Mouse (Mus musculus): Measurements from ENCODE around the gene Zmynd8. TPM values are rescaled to one million over a fixed set of nuclear protein-coding genes. Genes with fewer than 3 reads are reported as not detected.

Zmynd8 gene
- total and polyA plus RNA-seq, 2 experiments from 2014 or later, result 35.3 to 48.1 TPM

DNA sequence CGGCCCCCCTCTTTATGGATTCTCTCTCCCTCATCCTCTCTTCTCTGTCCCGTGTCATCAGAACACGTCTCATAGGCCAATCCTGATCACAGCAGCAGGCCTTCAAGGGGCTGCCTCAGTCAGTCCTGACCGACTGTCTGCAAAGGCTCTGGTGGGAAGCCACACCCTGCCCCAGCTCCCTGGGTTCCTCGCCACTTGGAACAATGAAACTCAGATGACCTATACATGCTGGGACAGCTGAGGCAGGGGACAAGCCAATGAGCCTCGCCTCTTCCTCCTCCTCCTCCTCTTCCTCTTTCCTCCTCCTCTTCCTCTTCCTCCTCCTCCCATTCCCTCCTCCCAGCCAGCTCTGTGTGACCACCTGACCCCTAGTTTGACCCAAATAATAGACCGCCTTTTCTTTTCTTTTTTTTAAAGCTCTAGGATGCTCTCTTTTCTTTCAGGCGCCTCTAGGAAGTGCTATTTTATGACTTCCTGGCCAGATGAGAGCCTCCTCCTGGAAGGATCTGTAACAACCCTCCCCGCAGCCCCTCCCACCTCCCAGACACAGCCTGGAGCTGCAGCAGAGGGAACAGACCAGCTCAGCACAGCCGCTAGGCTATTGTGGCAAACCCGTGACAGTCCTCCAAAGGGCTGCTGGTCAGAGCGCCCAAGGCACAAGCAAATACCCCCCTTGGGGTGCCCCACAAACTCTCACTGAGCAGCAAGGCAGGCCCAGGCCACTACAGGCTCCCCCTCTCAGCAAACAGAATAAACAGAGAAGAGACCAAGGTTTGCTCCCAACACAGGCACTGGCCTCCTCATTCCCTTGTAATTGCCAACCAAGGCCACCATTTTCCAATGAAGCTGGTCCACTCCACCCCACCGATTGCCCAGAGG, 24.1 kb downstream of the Zmynd8 start:
- H3K36me3 ChIP-seq (replicated peaks; ENCODE audit: control insufficient read depth, insufficient read depth, low read length), result peaks cover 27% of the 10 kb centered on the region; the same call in 1 of the 2 replicates
- peak; percentile 83 for ATAC-seq (ENCODE audit: insufficient read depth, low read depth)
- peaks cover 65% of the 10 kb centered on the region for H3K4me1 ChIP-seq (ENCODE audit: control insufficient read depth, insufficient read depth)
- 37% methylated on average over 13 of the region's 13 CpGs for WGBS
- H3K4me2 ChIP-seq (ENCODE audit: low read depth, low read length), result peak overlapping the region; percentile 10; the same call in 1 of the 2 replicates
- no peak overlapping the region for H3K4me3 ChIP-seq (ENCODE audit: low read depth, low read length)
- DNase-seq (ENCODE audit: low spot score), result peak; percentile 84
- peak overlapping the region; percentile 37 for H3K9ac ChIP-seq (replicated peaks; ENCODE audit: low read depth, low read length)
- TF ChIP-seq EP300 (IDR thresholded peaks at IDR 0.05; ENCODE audit: low read depth), result peak; percentile 20; the same call in 1 of the 2 replicates
- peak; percentile 32 for TF ChIP-seq CTCF (IDR thresholded peaks at IDR 0.05; ENCODE audit: low read depth)
- H3K27me3 ChIP-seq (ENCODE audit: control insufficient read depth, insufficient read depth, low read length), result no peaks in the 10 kb centered on the region
- peak overlapping the region; percentile 84 for H3K27ac ChIP-seq (ENCODE audit: low read depth)
- H3K9me3 ChIP-seq (replicated peaks; ENCODE audit: control insufficient read depth, low read length), result no peaks in the 10 kb centered on the region

- H3K4me1 ChIP-seq (ENCODE audit: control insufficient read depth, insufficient read depth), result peaks cover 65% of the 10 kb centered on the region
- no peaks in the 10 kb centered on the region for H3K9me3 ChIP-seq (replicated peaks; ENCODE audit: control insufficient read depth, low read length)
- H3K27ac ChIP-seq (ENCODE audit: low read depth), result peak overlapping the region; percentile 84
- peaks cover 31% of the 10 kb centered on the region; the same call in 1 of the 2 replicates for H3K36me3 ChIP-seq (replicated peaks; ENCODE audit: control insufficient read depth, insufficient read depth, low read length)
- H3K27me3 ChIP-seq (ENCODE audit: control insufficient read depth, insufficient read depth, low read length), result no peaks in the 10 kb centered on the region
- DNase-seq (ENCODE audit: low spot score), result no peak
- ATAC-seq (ENCODE audit: insufficient read depth, low read depth), result no peak
- H3K4me2 ChIP-seq (ENCODE audit: low read depth, low read length), result no peak overlapping the region
- 49% methylated on average over 3 of the region's 3 CpGs for WGBS
- no peak overlapping the region for H3K4me3 ChIP-seq (ENCODE audit: low read depth, low read length)
- no peak overlapping the region for H3K9ac ChIP-seq (replicated peaks; ENCODE audit: low read depth, low read length)
- no peak for TF ChIP-seq EP300 (IDR thresholded peaks at IDR 0.05; ENCODE audit: low read depth)
- no peak for TF ChIP-seq CTCF (IDR thresholded peaks at IDR 0.05; ENCODE audit: low read depth)
These were observed 25.0 kb downstream of the Zmynd8 start for GRCm38 (mm10) chr2:165873777-165874176.

GRCm38 (mm10) chr2:165873196-165873595, 25.6 kb downstream of the Zmynd8 start:
- DNase-seq (ENCODE audit: low spot score), result peak; percentile 30
- no peak overlapping the region for H3K4me3 ChIP-seq (ENCODE audit: low read depth, low read length)

DNA sequence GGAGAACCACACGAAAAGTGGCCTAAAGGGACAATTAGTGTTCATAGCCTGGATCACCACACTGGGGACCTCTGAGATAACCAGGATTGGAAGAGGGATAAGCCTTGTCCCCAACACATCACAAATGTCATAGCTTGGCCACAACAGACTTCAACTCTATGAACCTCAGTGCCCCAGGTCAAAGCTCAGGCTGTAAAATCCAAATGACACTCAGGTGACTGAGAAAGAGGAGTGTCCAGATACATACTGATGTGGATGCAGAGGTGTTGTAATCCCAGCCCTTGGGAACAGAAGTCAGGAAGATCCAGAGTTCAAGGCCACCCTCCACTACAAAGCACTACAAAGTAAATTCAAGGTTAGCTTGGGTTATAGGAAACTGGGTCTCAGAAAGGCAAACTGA, 29.6 kb downstream of the Zmynd8 start:
- Histone ChIP-seq H3K27me3 (ENCODE audit: control insufficient read depth, insufficient read depth, low read length) (no peaks in the 10 kb centered on the region), H3K36me3 (replicated peaks; ENCODE audit: control insufficient read depth, insufficient read depth, low read length) (peaks cover 31% of the 10 kb centered on the region; the same call in 1 of the 2 replicates), H3K27ac (ENCODE audit: low read depth) (peak overlapping the region; percentile 84), H3K9me3 (replicated peaks; ENCODE audit: control insufficient read depth, low read length) (no peaks in the 10 kb centered on the region), H3K9ac (replicated peaks; ENCODE audit: low read depth, low read length) (no peak overlapping the region), H3K4me3 (ENCODE audit: low read depth, low read length) (no peak overlapping the region), H3K4me2 (ENCODE audit: low read depth, low read length) (no peak overlapping the region), H3K4me1 (ENCODE audit: control insufficient read depth, insufficient read depth) (peaks cover 53% of the 10 kb centered on the region)
- WGBS, result 55% methylated on average over 1 of the region's 1 CpGs
- ATAC-seq (ENCODE audit: insufficient read depth, low read depth) (no peak), DNase-seq (ENCODE audit: low spot score) (no peak)
- no peak for TF ChIP-seq EP300 (IDR thresholded peaks at IDR 0.05; ENCODE audit: low read depth)
- no peak for TF ChIP-seq CTCF (IDR thresholded peaks at IDR 0.05; ENCODE audit: low read depth)

More at GRCm38 (mm10) chr2:165873196-165873595, 25.6 kb downstream of the Zmynd8 start:
- Histone ChIP-seq H3K9me3 (replicated peaks; ENCODE audit: control insufficient read depth, low read length) (no peaks in the 10 kb centered on the region), H3K9ac (replicated peaks; ENCODE audit: low read depth, low read length) (no peak overlapping the region), H3K36me3 (replicated peaks; ENCODE audit: control insufficient read depth, insufficient read depth, low read length) (peaks cover 31% of the 10 kb centered on the region; the same call in 1 of the 2 replicates), H3K4me2 (ENCODE audit: low read depth, low read length) (no peak overlapping the region), H3K4me1 (ENCODE audit: control insufficient read depth, insufficient read depth) (peaks cover 67% of the 10 kb centered on the region), H3K27me3 (ENCODE audit: control insufficient read depth, insufficient read depth, low read length) (no peaks in the 10 kb centered on the region), H3K27ac (ENCODE audit: low read depth) (peak overlapping the region; percentile 84)
- TF ChIP-seq CTCF (IDR thresholded peaks at IDR 0.05; ENCODE audit: low read depth), result no peak
- no peak for TF ChIP-seq EP300 (IDR thresholded peaks at IDR 0.05; ENCODE audit: low read depth)
- no peak for ATAC-seq (ENCODE audit: insufficient read depth, low read depth)
- 32% methylated on average over 7 of the region's 7 CpGs for WGBS

DNA sequence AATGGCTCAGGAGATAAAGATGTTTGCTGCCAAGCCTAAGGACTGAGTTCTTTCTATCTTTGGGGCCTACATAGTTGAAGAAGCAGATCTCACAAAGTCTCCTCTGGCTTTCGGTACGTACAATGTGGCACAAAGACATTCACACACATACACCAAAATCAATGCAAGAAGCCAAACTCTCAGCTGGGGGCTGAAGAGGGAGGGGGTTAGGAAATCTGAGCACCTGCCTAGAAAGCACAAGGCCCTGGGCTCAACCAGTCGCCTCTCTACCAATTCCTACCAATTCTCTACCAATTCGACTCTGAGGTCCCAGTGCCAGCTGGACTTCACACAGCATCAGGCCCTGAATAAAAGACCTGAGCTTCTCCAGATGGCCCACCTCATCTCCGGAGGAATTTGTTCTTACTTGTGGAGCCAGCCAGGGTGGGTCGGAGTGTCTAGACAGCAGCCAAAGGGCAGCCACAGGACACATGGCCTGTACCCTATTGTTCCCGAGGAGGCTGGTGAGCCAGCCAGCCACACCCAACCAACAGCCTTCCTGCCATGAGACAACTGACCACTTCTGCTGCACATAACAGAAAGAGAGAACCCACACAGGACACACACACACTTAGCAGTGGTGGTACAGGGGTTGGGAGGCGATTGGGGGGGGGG, 30.2 kb downstream of the Zmynd8 start:
- Histone ChIP-seq H3K4me2 (ENCODE audit: low read depth, low read length) (no peak overlapping the region), H3K36me3 (replicated peaks; ENCODE audit: control insufficient read depth, insufficient read depth, low read length) (peaks cover 25% of the 10 kb centered on the region), H3K27ac (ENCODE audit: low read depth) (peak overlapping the region; percentile 84), H3K4me3 (ENCODE audit: low read depth, low read length) (no peak overlapping the region), H3K27me3 (ENCODE audit: control insufficient read depth, insufficient read depth, low read length) (no peaks in the 10 kb centered on the region), H3K9me3 (replicated peaks; ENCODE audit: control insufficient read depth, low read length) (no peaks in the 10 kb centered on the region), H3K9ac (replicated peaks; ENCODE audit: low read depth, low read length) (no peak overlapping the region; the same call in 1 of the 2 replicates), H3K4me1 (ENCODE audit: control insufficient read depth, insufficient read depth) (peaks cover 53% of the 10 kb centered on the region)
- ATAC-seq (ENCODE audit: insufficient read depth, low read depth) (peak; percentile 68), DNase-seq (ENCODE audit: low spot score) (peak; percentile 75)
- WGBS, result 47% methylated on average over 8 of the region's 8 CpGs
- TF ChIP-seq EP300 (IDR thresholded peaks at IDR 0.05; ENCODE audit: low read depth), result 0 out of 2 replicates have a peak, but pooled peaks have one; percentile 39
- TF ChIP-seq CTCF (IDR thresholded peaks at IDR 0.05; ENCODE audit: low read depth), result no peak

Data from heart, postnatal 0 days (tissue).